Mouse (Mus musculus) fibroblast of lung, adult 2 months (primary cell): ENCODE results near the gene Ofcc1.

Source experiments
- DNase-seq: peaks from one replicate; pipeline ENCODE4 v3.0.0-alpha.2; 2011; ENCODE audit warnings: low read depth

The Ofcc1 gene

GRCm38 (mm10) chr13:40243821-40244220 is 117.4 kb downstream of the Ofcc1 start:
- no peak for DNase-seq

GRCm38 (mm10) chr13:40236356-40236755 is 124.9 kb downstream of the Ofcc1 start:
- DNase-seq: no peak

- DNase-seq: no peak
Observed at GRCm38 (mm10) chr13:40208314-40208713, 152.9 kb downstream of the Ofcc1 start.

GRCm38 (mm10) chr13:40181786-40182185 is 179.5 kb downstream of the Ofcc1 start:
- DNase-seq: no peak

- DNase-seq: no peak
Observed at GRCm38 (mm10) chr13:40171775-40172174, 189.5 kb downstream of the Ofcc1 start.

GRCm38 (mm10) chr13:40167871-40168270 is 193.4 kb downstream of the Ofcc1 start:
- no peak for DNase-seq

- DNase-seq: no peak
Observed at GRCm38 (mm10) chr13:40155466-40155865, 205.8 kb downstream of the Ofcc1 start.

- no peak for DNase-seq
Observed at GRCm38 (mm10) chr13:40139906-40140305, 221.3 kb downstream of the Ofcc1 start.

- DNase-seq: no peak
Observed at GRCm38 (mm10) chr13:40136096-40136495, 225.2 kb downstream of the Ofcc1 start.

- no peak for DNase-seq
Observed at GRCm38 (mm10) chr13:40135670-40136069, 225.6 kb downstream of the Ofcc1 start.

GRCm38 (mm10) chr13:40123868-40124267 is 237.4 kb downstream of the Ofcc1 start:
- no peak for DNase-seq

- DNase-seq: no peak
Observed at GRCm38 (mm10) chr13:40112336-40112735, 248.9 kb downstream of the Ofcc1 start.

- no peak for DNase-seq
Observed at GRCm38 (mm10) chr13:40076236-40076635, 285.0 kb downstream of the Ofcc1 start.

GRCm38 (mm10) chr13:40074850-40075416 is 286.3 kb downstream of the Ofcc1 start:
- no peak for DNase-seq

GRCm38 (mm10) chr13:40070004-40070403 is 291.2 kb downstream of the Ofcc1 start:
- DNase-seq: no peak

- no peak for DNase-seq
Observed at GRCm38 (mm10) chr13:40061281-40061680, 300.0 kb downstream of the Ofcc1 start.

- DNase-seq: no peak
Observed at GRCm38 (mm10) chr13:40037881-40038280, 323.4 kb downstream of the Ofcc1 start.

GRCm38 (mm10) chr13:40036981-40037765 is 324.1 kb downstream of the Ofcc1 start:
- no peak for DNase-seq

- no peak for DNase-seq
Observed at GRCm38 (mm10) chr13:40029426-40029825, 331.8 kb downstream of the Ofcc1 start.

GRCm38 (mm10) chr13:40028827-40029226 is 332.4 kb downstream of the Ofcc1 start:
- DNase-seq: no peak

- DNase-seq: no peak
Observed at GRCm38 (mm10) chr13:40025816-40026215, 335.4 kb downstream of the Ofcc1 start.

- no peak for DNase-seq
Observed at GRCm38 (mm10) chr13:40023201-40023777, 338.0 kb downstream of the Ofcc1 start.

- no peak for DNase-seq
Observed at GRCm38 (mm10) chr13:40022609-40023008, 338.6 kb downstream of the Ofcc1 start.
